Mouse (Mus musculus) liver, postnatal 0 days (tissue): Measurements from ENCODE around the gene Ndufs4. TPM values are rescaled to one million over a fixed set of nuclear protein-coding genes. Genes with fewer than 3 reads are reported as not detected.
"Not testable (repeated sequence)": the region's sequence is repeated elsewhere in the genome, so short reads cannot be mapped to it uniquely, and the experiment has no call there.

Experiments
- ATAC-seq: fragments of 200-750 bp; cut with Nextera tagmentation; 2 replicates; pipeline ENCODE4 v1.8.0; 2017; ENCODE audit warnings: mild to moderate bottlenecking, moderate library complexity
- DNase-seq: peaks from one replicate; pipeline ENCODE4 v3.0.0-alpha.2; 2016
- H3K27ac ChIP-seq: fragments of 300-500 bp; sonication (generic); 2 replicates; pipeline ENCODE4 v1.5.1; 2014; ENCODE audit warnings: antibody characterized with exemption, moderate library complexity, mild to moderate bottlenecking, low read depth
- H3K27me3 ChIP-seq: fragments of 300-500 bp; sonication (generic); 2 replicates; pipeline ENCODE4 v1.6.1; 2014; ENCODE audit warnings: low read length, control low read depth, mixed read lengths; ENCODE audit not compliant: insufficient read depth
- H3K36me3 ChIP-seq: fragments of 300-500 bp; sonication (generic); replicated peaks from 2 replicates; pipeline ENCODE4 v1.6.1; 2014; ENCODE audit warnings: mild to moderate bottlenecking, control low read depth, low read length, moderate library complexity, mixed read lengths; ENCODE audit not compliant: insufficient read depth
- H3K4me1 ChIP-seq: fragments of 300-500 bp; sonication (generic); 2 replicates; pipeline ENCODE4 v1.6.1; 2014; ENCODE audit warnings: antibody characterized with exemption, mild to moderate bottlenecking, control low read depth; ENCODE audit not compliant: insufficient read depth
- H3K4me2 ChIP-seq: fragments of 300-500 bp; sonication (generic); 2 replicates; pipeline ENCODE4 v1.6.1; 2014; ENCODE audit warnings: low read depth, mild to moderate bottlenecking, low read length, moderate library complexity, mixed read lengths
- H3K4me3 ChIP-seq: fragments of 300-500 bp; sonication (generic); 2 replicates; pipeline ENCODE4 v1.5.1; 2014; ENCODE audit warnings: low read depth, low read length
- H3K9ac ChIP-seq: fragments of 300-500 bp; sonication (generic); replicated peaks from 2 replicates; pipeline ENCODE4 v1.6.1; 2014; ENCODE audit warnings: mild to moderate bottlenecking, moderate library complexity
- H3K9me3 ChIP-seq: fragments of 300-500 bp; sonication (generic); 2 replicates; pipeline ENCODE4 v1.6.1; 2016; ENCODE audit warnings: mild to moderate bottlenecking, control low read depth, low read length, mixed read lengths
- CTCF ChIP-seq: sonication (generic); IDR thresholded peaks from 2 replicates; pipeline ENCODE4 v1.5.1; 2016; ENCODE audit warnings: antibody characterized with exemption, low read depth
- EP300 ChIP-seq: IDR thresholded peaks from 2 replicates; pipeline ENCODE4 v1.6.1; 2016; ENCODE audit warnings: antibody characterized with exemption, low read depth, mild to moderate bottlenecking
- WGBS: fragments of 180-500 bp; shearing (Covaris S2); extraction: QIAGEN DNeasy Blood & Tissue Kit; methylation state at CpG from one replicate; pipeline ENCODE4 v1.1.7; 2014; ENCODE audit not compliant: insufficient replicate concordance; 5-methylcytosine and 5-hydroxymethylcytosine counted together
- polyA plus RNA-seq: library from polyadenylated mRNA; unstranded; fragments of >200 nt; fragmentation: Nextera tagmentation; extraction: Ambion mirVana; gene quantifications from 2 replicates; pipeline ENCODE4 v1.2.1, GENCODE M21; 2015

Gene Ndufs4
- polyA plus RNA-seq, 1 experiment from 2014 or later, result 203 TPM

DNA sequence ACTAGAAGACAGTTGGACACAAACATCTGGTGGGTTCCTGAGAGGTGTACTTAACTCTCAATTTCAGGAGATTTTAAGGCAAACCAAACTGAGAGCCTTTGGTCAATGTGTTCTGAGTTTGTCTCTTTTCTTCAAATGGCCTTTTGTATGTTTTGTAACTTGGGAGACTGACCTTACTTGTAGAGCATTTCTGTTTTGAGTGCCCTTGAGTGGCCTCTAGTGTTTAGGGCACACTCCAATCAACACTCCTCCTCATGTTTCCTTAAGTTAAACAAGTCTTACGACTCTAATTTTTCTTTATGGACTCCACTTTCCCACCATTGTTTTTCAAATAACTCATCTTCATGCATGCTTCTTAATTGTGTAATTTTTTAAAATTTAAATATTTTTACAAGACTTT lies 98.6 kb downstream of the Ndufs4 start:
- Histone ChIP-seq H3K27ac (no peak overlapping the region), H3K4me2 (no peak overlapping the region), H3K9ac (no peak overlapping the region), H3K4me1 (0 out of 2 replicates have a peak, but pooled peaks cover 5% of the 10 kb centered on the region), H3K36me3 (peaks cover 17% of the 10 kb centered on the region), H3K9me3 (no peaks in the 10 kb centered on the region), H3K27me3 (no peaks in the 10 kb centered on the region), H3K4me3 (no peak overlapping the region)
- no peak for TF ChIP-seq EP300
- no peak for TF ChIP-seq CTCF
- DNase-seq (no peak), ATAC-seq (no peak)
- WGBS, result 72% methylated on average over 1 of the region's 1 CpGs

DNA sequence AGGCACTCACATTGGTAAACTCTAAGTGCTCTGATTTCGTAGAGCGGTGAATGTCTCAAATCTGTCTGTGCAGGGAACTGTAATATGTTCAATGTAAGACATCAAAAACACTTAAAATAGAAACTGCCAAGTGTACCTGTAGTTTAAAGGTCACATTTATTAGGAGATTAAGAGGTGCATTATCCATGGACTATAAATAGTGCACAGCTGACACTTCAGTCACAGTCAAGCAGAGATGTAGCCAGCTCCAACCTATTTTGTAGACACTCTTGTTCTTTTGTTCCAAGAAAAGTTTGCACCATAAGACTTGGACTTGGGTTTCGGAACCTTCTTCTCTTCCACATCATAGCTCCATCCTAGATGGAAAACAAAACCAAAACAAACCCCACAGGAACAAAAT lies 99.5 kb downstream of the Ndufs4 start:
- WGBS, result 94% methylated on average over 3 of the region's 3 CpGs
- no peak overlapping the region for H3K9ac ChIP-seq
- no peak overlapping the region for H3K27ac ChIP-seq
- H3K4me1 ChIP-seq, result 0 out of 2 replicates have a peak, but pooled peaks cover 5% of the 10 kb centered on the region
- no peaks in the 10 kb centered on the region for H3K27me3 ChIP-seq
- H3K9me3 ChIP-seq, result no peaks in the 10 kb centered on the region
- peaks cover 19% of the 10 kb centered on the region for H3K36me3 ChIP-seq
- no peak overlapping the region for H3K4me3 ChIP-seq
- ATAC-seq (no peak), DNase-seq (no peak)
- no peak overlapping the region for H3K4me2 ChIP-seq
- TF ChIP-seq EP300 (no peak), CTCF (no peak)

DNA sequence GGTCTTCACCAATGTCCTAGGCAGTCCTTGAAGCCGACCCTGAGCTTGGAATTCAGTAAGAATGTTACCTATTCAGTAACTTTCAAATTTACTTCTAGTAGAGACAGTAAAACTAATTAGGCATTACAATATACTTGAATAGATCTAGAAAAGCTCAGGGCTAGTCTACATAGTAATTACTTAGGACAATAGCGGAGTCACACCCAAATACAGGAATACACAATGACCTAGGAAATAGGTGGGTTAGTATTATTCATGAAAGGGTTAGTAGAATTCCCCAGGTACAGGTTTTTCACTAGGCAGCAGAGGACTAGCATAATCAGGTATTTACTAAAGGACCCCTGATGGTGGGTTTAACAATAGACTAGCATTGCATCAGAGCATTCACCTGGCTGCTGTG lies 109.4 kb downstream of the Ndufs4 start:
- not testable (repeated sequence) for H3K9me3 ChIP-seq, H3K36me3 ChIP-seq, H3K27ac ChIP-seq, H3K9ac ChIP-seq, H3K4me2 ChIP-seq, DNase-seq, H3K27me3 ChIP-seq, H3K4me1 ChIP-seq, H3K4me3 ChIP-seq, ATAC-seq
- 85% methylated on average over 2 of the region's 2 CpGs for WGBS

DNA sequence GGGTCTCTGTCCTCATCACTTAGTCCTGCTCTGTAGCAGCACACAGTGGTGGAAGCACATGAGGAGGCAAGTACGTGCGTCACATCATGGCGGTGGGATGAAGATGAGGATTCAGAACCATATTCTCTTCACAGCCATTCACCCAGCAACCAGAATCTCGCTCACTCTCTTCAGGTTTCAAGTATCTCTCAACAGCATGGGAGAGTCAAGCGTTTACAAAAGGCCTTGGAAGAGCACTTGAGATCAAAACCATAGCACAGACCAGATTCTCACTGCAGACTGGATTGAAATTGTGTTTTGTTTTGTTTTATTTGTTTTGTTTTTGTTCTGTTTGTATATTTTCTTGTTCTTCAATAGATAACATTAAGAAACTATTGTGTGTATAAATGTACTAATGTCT lies 110.8 kb downstream of the Ndufs4 start:
- DNase-seq, result no peak
- no peaks in the 10 kb centered on the region for H3K4me1 ChIP-seq
- no peak overlapping the region for H3K27ac ChIP-seq
- H3K9ac ChIP-seq, result no peak overlapping the region
- no peaks in the 10 kb centered on the region for H3K36me3 ChIP-seq
- ATAC-seq, result no peak
- H3K4me2 ChIP-seq, result no peak overlapping the region
- H3K4me3 ChIP-seq, result no peak overlapping the region
- TF ChIP-seq EP300 (no peak), CTCF (no peak)
- H3K9me3 ChIP-seq, result no peaks in the 10 kb centered on the region
- H3K27me3 ChIP-seq, result no peaks in the 10 kb centered on the region
- WGBS, result 82% methylated on average over 5 of the region's 5 CpGs

DNA sequence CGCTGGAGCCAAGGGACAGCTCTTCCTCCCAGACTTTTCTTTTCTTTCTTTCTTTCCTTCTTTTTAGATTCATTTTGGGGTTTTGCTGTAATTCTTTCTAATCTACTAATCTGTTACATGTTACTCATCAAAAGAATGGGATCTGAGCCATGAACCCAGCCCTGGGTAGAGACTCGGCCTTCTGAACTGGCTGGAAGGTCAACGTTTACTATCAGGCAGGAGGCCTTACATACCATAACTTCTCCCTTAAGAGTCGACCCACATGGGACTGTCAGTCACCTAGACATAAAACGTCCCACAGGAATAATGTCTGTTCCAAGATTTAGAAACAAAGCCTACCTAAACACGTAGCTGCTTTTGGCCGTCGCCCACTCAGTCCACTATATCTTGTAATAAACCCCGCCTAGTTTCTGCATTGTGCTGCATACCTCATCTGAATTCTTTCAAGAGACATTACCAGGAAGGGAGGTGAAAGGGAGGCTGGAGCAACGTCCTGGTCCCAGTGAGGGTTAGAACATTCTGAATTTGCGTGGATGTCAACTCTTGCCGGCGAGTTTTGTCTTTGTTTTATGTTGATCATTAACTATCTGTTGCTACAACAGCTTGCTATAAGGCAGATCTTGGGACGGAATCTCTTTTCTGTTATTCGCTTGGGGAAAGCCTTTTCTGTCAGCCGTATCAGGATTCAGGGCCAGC lies 116.5 kb downstream of the Ndufs4 start:
- DNase-seq, result peak; percentile 33
- Histone ChIP-seq H3K27ac (peak overlapping the region; percentile 88), H3K27me3 (no peaks in the 10 kb centered on the region), H3K36me3 (no peaks in the 10 kb centered on the region), H3K4me3 (0 out of 2 replicates have a peak overlapping the region, but pooled peaks have one; percentile 8), H3K4me2 (peak overlapping the region; percentile 59), H3K9me3 (no peaks in the 10 kb centered on the region), H3K9ac (no peak overlapping the region), H3K4me1 (0 out of 2 replicates have a peak, but pooled peaks cover 2% of the 10 kb centered on the region)
- no peak for TF ChIP-seq EP300
- no peak for TF ChIP-seq CTCF
- WGBS, result 63% methylated on average over 16 of the region's 16 CpGs
- peak; percentile 92 for ATAC-seq

DNA sequence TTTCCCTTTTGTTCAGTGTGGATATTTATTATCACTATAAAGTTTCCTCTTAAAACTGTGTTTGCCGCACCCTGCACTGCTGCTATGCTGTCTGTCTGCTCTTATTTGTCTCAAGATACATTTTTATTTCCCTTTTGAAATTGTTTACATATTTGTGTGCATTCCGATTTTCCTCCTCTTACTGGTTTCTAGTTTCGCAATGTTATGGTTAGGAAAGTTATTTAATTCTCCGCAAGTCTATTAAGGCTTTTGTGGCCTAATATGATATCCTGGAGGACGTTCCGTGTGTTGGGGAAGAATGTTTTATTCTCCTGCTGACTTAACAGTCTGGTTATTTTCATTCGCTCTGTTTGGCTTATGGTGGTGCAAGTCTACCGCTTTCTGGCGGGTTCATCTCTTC lies 120.3 kb downstream of the Ndufs4 start:
- ATAC-seq, result no peak
- no peak for TF ChIP-seq CTCF
- TF ChIP-seq EP300, result no peak
- Histone ChIP-seq H3K4me3 (no peak overlapping the region), H3K4me1 (0 out of 2 replicates have a peak, but pooled peaks cover 2% of the 10 kb centered on the region), H3K36me3 (no peaks in the 10 kb centered on the region), H3K4me2 (no peak overlapping the region), H3K27ac (no peak overlapping the region), H3K9me3 (no peaks in the 10 kb centered on the region), H3K27me3 (no peaks in the 10 kb centered on the region), H3K9ac (no peak overlapping the region)
- no peak for DNase-seq
- WGBS, result 86% methylated on average over 9 of the region's 9 CpGs
